Mouse (Mus musculus) spleen, adult 2 months (tissue): ENCODE measurements around the gene 2410131K14Rik. TPM values are rescaled to one million over a fixed set of nuclear protein-coding genes. Genes with fewer than 3 reads are reported as not detected.

Source experiments
- DNase-seq, 2 experiments: peaks; one replicate each; pipeline versions ENCODE4 v3.0.0 to v3.0.0-alpha.2; 2012 to 2021; ENCODE audit warnings: low spot score in 2 of 2, low read depth in 1 of 2
- H3K27ac ChIP-seq: fragments of 200-500 bp; 2 replicates; pipeline ENCODE4 v1.5.1; 2012; ENCODE audit warnings: low read length, inconsistent platforms; ENCODE audit not compliant: insufficient read depth
- H3K27me3 ChIP-seq: fragments of 200-500 bp; 2 replicates; pipeline ENCODE4 v1.6.1; 2012; ENCODE audit warnings: mild to moderate bottlenecking, moderate library complexity, low read length, inconsistent platforms; ENCODE audit not compliant: control insufficient read depth, insufficient read depth
- H3K36me3 ChIP-seq: fragments of 200-500 bp; 2 replicates; pipeline ENCODE4 v1.6.1; 2012; ENCODE audit warnings: mild to moderate bottlenecking, low read length, inconsistent platforms; ENCODE audit not compliant: control insufficient read depth, insufficient read depth
- H3K4me1 ChIP-seq: fragments of 200-500 bp; 2 replicates; pipeline ENCODE4 v1.6.1; 2011; ENCODE audit warnings: inconsistent platforms; ENCODE audit not compliant: control insufficient read depth, insufficient read depth, insufficient read length
- H3K4me3 ChIP-seq: fragments of 200-500 bp; 2 replicates; pipeline ENCODE4 v1.5.1; 2011; ENCODE audit warnings: mild to moderate bottlenecking, inconsistent platforms; ENCODE audit not compliant: insufficient read depth, insufficient read length; ENCODE audit errors: extremely low read depth
- CTCF ChIP-seq: fragments of 200-500 bp; IDR thresholded peaks from 2 replicates; pipeline ENCODE4 v1.5.1; 2011; ENCODE audit warnings: mild to moderate bottlenecking, inconsistent platforms; ENCODE audit not compliant: insufficient read depth, insufficient read length, insufficient replicate concordance; ENCODE audit errors: extremely low read depth
- POLR2A ChIP-seq: fragments of 200-500 bp; IDR thresholded peaks from 2 replicates; pipeline ENCODE4 v1.6.1; 2011; ENCODE audit warnings: low read depth, low read length, inconsistent platforms
- WGBS: fragments of 180-500 bp; shearing (Covaris S2); methylation state at CpG from one replicate; pipeline ENCODE4 v1.1.7; 2018; 5-methylcytosine and 5-hydroxymethylcytosine counted together
- polyA plus RNA-seq: library from polyadenylated mRNA; depleted of rRNA; stranded (reverse); fragments of >200 nt; gene quantifications from 2 replicates; pipeline ENCODE4 v1.2.3, GENCODE M21; 2012

2410131K14Rik gene
- polyA plus RNA-seq, 1 experiment = 6.1 TPM

- H3K27me3 ChIP-seq = no peaks in the 10 kb centered on the region
- no peaks in the 10 kb centered on the region for H3K4me1 ChIP-seq
- H3K36me3 ChIP-seq = peaks cover 14% of the 10 kb centered on the region; the same call in 1 of the 2 replicates
- H3K27ac ChIP-seq = no peak overlapping the region
- WGBS = 97% methylated on average over 11 of the region's 11 CpGs
- TF ChIP-seq POLR2A (no peak), CTCF (no peak)
- DNase-seq = no peak
- H3K4me3 ChIP-seq = no peak overlapping the region
Measured at GRCm38 (mm10) chr5:118260642-118261041, 15.6 kb downstream of the 2410131K14Rik start.

- TF ChIP-seq CTCF (no peak), POLR2A (no peak)
- Histone ChIP-seq H3K4me1 (no peaks in the 10 kb centered on the region), H3K27ac (no peak overlapping the region), H3K36me3 (peaks cover 14% of the 10 kb centered on the region; the same call in 1 of the 2 replicates), H3K4me3 (no peak overlapping the region), H3K27me3 (no peaks in the 10 kb centered on the region)
- WGBS = 95% methylated on average over 9 of the region's 9 CpGs
- no peak for DNase-seq
Measured at GRCm38 (mm10) chr5:118261181-118261580, 16.2 kb downstream of the 2410131K14Rik start.

DNA sequence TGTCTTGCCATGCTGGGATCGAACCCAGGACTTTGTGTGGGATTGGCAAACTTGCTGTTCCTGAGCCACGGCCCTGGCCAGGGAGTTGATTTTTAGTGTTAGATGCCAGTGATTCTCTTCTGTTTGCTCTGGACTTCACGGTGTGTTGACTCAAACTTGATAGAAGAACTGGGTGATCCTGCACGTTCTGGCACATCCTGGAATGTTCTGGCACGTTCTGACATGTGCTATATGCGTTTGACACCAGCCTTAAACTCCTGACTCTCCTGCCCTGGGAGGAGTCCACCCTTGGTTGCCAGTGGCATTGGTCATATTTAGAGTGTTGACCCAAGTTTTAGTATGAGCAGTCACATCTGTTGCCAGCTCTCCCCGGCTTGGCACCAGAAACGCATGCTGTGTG lies 17.4 kb downstream of the 2410131K14Rik start:
- no peak for TF ChIP-seq POLR2A
- TF ChIP-seq CTCF = no peak
- Histone ChIP-seq H3K4me1 (no peaks in the 10 kb centered on the region), H3K4me3 (no peak overlapping the region), H3K27ac (no peak overlapping the region), H3K27me3 (no peaks in the 10 kb centered on the region), H3K36me3 (peaks cover 12% of the 10 kb centered on the region; the same call in 1 of the 2 replicates)
- 87% methylated on average over 8 of the region's 8 CpGs for WGBS
- no peak for DNase-seq

DNA sequence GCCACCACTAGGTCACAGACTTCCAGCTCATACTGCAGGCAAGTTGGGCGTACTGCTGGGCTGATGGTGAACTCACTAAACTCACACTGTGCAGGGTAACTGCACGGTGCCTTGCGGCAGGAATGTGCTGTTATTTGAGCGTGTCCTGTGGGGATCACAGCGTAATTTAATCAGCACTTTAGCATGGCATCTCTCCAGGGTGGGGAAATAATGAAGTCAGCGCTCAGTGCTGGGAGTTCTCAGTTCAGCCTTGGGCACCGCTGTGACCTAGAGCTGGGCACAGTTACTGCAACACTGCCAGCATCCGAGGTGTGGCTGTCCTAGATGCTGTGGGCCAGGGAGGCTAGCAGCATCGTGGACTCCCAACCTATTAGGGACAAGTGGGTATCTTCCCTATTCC lies 19.3 kb downstream of the 2410131K14Rik start:
- Histone ChIP-seq H3K4me1 (no peaks in the 10 kb centered on the region), H3K36me3 (peaks cover 7% of the 10 kb centered on the region; the same call in 1 of the 2 replicates), H3K4me3 (no peak overlapping the region), H3K27me3 (no peaks in the 10 kb centered on the region), H3K27ac (no peak overlapping the region)
- DNase-seq = no peak
- 89% methylated on average over 9 of the region's 9 CpGs for WGBS
- TF ChIP-seq CTCF (no peak), POLR2A (no peak)

GRCm38 (mm10) chr5:118265366-118265765 lies 20.3 kb downstream of the 2410131K14Rik start:
- Histone ChIP-seq H3K27ac (no peak overlapping the region), H3K27me3 (no peaks in the 10 kb centered on the region), H3K4me3 (no peak overlapping the region), H3K36me3 (peaks cover 6% of the 10 kb centered on the region; the same call in 1 of the 2 replicates), H3K4me1 (no peaks in the 10 kb centered on the region)
- no peak for TF ChIP-seq CTCF
- no peak for TF ChIP-seq POLR2A
- WGBS = 79% methylated on average over 5 of the region's 5 CpGs
- DNase-seq = no peak

- H3K36me3 ChIP-seq = no peaks in the 10 kb centered on the region; the same call in 1 of the 2 replicates
- no peak for DNase-seq
- no peak overlapping the region for H3K27ac ChIP-seq
- H3K4me3 ChIP-seq = no peak overlapping the region
- H3K4me1 ChIP-seq = no peaks in the 10 kb centered on the region
- peak; percentile 22; the same call in 1 of the 2 replicates for TF ChIP-seq CTCF
- TF ChIP-seq POLR2A = no peak
- 43% methylated on average over 8 of the region's 8 CpGs for WGBS
- H3K27me3 ChIP-seq = no peaks in the 10 kb centered on the region
Measured at GRCm38 (mm10) chr5:118266309-118266708, 21.3 kb downstream of the 2410131K14Rik start.

GRCm38 (mm10) chr5:118268987-118269386 lies 24.0 kb downstream of the 2410131K14Rik start:
- TF ChIP-seq CTCF = peak; percentile 85
- TF ChIP-seq POLR2A = no peak
- Histone ChIP-seq H3K36me3 (no peaks in the 10 kb centered on the region), H3K4me1 (no peaks in the 10 kb centered on the region), H3K4me3 (no peak overlapping the region), H3K27ac (no peak overlapping the region), H3K27me3 (no peaks in the 10 kb centered on the region)
- 2% methylated on average over 13 of the region's 13 CpGs for WGBS
- DNase-seq = peak; percentile 32 to 68
